Mouse (Mus musculus): Measurements from ENCODE around the gene Runx2.

Gene Runx2

DNA sequence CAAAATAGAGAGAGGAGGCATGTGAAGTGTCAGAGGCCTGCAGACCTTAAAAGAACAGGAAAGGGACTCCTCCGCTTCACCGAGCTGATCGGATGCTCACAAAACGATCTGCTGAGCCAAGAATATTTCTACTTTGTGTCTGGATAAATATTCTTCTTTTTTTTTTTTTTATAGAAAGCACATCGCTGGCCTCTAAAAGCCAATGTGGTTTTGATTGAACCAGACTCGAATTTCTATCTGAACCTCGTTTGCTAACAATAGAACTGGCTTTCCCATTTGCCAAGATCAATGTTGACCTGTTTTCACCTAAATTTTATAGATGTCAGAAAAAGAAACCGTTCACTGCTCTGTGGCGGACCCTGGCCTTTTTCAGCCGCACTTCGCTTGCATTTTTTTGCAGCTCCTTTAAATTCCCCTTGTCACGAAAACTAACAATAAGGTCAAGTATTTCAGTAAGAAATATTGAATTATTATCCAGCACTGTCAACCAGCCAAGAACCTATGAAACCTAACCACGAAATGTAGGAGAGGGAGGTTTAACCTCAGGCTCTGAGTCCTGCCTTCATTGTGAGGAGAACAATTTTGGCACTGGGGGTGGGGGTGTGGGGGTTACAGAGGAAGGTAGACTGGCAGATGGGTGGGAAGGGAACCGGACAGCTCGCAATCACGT lies 222.4 kb downstream of the Runx2 start:
- CTCF ChIA-PET, result no interaction called here
- POLR2A ChIA-PET, result no interaction called here

DNA sequence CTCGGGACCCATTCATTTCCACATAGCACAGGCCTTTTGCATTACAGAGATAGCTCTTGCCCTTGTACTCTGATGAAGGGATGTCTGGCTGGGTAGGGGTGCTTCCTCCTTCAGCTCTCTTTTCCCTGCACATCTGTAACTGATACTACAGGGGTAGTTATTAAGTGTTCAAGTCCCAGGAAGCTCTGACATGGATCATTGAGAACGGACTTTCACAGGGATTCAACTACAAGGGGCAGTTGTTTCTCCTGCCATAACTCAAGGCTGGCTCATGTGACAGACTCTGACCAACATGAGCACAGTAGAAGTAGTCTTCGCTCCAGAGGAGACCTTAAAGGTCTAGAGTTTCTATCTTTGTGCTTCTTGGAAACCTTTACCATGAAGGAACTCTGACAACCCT lies 226.1 kb downstream of the Runx2 start:
- ChIA-PET CTCF (no interaction called here), POLR2A (interaction anchor here in 1 of 4 experiments (0.6 kb wide), 1 partner anchor 252 kb away, joined by 3 read pairs; no protein-coding TSS in a partner anchor)

DNA sequence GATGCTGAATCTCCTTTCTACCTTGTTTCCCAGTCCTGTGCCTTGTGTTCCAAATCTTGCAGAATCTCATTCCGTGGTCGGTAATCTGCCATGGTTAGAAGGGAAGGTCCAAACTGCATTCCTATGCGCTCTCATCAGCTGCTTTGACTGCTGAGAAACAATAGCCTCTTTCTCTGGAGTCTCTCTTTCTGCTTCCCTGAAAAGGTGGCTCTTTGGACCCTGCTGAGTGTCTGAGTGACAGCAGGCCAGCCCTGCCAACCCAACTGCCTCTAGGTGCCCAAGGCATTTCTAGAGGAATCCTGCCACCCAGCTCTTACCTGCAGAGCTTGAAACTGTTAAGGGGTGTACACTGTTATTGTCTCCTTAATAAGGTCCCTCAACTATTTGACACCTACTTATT lies 226.6 kb downstream of the Runx2 start:
- ChIA-PET POLR2A (interaction anchor here in 1 of 4 experiments (0.6 kb wide), 1 partner anchor 251 kb away, joined by 3 read pairs; no protein-coding TSS in a partner anchor), CTCF (no interaction called here)

DNA sequence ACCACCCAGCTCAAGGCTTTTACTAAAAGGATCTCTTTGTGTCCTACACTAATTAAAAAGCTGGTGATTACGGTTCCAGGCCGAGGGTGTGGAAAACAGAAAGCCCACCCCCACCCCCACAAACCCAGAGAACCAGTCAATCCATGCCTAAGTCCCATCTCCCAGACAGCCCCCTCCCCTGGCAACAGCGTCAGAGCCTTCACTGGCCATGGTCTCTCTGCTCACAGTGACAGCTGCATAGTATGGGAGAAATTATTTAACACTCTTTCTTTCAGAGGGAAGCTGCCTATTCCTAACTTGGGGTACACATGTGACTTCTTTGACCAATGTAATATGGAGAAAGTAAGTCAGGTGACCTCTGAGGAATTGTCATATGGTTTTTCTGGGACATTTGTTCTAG lies 228.4 kb downstream of the Runx2 start:
- POLR2A ChIA-PET, result no interaction called here

DNA sequence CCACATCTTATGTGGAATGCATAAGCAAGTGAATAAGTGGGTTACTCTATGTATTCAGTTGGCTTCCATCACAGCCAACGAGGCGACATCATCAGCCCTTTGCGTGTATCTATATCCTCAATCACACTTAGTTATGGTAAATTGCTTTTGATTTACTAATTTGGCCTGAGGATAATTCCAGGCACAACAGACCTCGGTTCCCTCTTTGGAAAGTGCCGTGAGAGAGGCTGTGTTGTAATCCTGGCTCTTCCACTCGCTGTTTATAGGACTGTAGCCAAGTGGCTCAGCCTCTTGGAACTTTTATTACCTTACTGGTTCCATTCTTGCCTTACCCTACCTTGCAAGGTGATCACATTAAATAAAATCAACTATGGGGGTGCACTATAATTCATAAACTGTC lies 229.8 kb downstream of the Runx2 start:
- ChIA-PET POLR2A (no interaction called here), CTCF (no interaction called here)

More for the DNA sequence above, 228.4 kb downstream of the Runx2 start:
- CTCF ChIA-PET, result no interaction called here

DNA sequence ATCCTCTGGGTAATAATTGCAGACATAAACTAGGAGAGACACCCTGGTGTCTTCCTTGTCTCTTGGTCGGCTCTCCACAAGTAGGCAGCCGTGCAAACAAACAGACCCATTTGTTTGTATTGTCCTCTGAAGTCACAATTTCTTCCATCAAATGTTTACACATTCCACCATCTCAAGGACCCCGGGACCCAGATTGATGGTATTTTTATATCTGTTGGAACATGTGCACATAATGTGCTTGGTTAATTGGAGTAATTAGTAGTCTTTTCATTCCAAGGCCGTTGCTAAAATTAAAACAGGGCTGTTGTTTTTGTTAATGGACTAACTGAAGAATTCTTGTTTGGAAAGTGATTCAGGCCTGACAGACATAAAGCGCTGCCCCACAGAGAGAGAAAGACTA lies 236.8 kb downstream of the Runx2 start:
- ChIA-PET CTCF (no interaction called here), POLR2A (interaction anchor here in 1 of 4 experiments (0.6 kb wide), 1 partner anchor 251 kb away, joined by 3 read pairs; no protein-coding TSS in a partner anchor)

DNA sequence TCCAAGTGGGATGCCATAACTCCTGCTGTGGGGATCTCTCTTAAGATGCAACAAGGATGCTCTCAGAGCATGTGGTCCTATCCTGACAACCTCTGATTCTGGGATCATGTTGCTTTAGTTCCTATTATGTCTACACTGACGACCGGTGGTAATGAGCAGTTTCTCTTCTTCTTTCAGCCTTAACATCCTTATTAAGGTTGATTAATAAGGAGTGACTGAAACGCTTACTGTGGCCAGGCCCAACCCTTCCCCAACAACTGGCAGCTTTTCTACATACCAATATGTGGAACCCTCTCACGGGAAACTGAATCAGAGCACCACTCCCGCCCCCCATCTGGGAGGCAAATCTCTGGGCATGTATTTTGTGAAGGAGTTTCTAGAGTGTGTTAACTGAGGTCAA lies 243.7 kb downstream of the Runx2 start:
- ChIA-PET CTCF (no interaction called here), POLR2A (no interaction called here)

DNA sequence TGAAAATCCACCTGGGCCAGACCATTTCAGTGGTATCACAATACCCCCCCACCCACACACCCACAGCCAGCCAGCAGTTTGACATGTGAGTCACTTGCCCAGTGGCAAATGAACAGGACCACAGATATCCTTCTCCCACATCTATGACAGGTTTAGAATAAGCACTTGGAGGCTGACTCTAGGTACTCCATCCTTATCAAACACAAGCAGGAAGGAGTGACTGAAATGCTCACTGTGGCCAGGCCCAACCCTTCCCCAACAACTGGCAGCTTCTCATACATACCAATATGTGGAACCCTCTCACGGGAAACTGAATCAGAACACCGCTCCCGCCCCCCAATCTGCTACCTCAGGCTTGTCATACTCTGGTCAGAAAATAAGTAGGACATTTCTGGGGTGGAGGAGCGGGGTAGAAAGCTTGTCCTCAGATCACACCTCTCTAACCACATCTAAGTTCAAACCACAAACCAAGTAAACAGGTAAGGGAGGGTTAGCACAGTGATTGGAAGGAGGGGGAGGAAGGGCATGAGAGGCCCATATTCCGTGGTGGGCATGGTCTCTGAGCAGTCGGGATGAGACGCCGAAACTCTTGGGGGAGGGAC lies 245.5 kb downstream of the Runx2 start:
- ChIA-PET CTCF (no interaction called here), POLR2A (no interaction called here)

DNA sequence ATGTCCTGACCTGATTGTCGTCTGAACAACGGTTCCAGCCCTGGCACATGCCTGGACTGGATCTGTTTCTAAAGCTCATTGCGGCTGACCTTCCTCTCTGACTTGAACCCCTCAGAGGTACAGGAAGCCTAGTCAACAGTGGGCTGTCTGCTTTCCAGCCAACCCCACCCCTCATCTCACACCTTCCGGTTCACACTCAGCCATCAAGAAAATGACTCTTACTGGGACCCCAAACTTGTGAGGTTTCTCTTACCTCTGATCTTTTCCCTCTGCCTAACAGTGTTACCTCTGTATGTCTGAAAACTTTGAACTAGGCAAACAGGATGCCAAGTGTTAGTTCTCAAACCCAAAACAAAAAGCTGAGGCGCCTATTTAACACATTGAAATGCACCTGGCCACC lies 247.6 kb downstream of the Runx2 start:
- CTCF ChIA-PET, result no interaction called here
- POLR2A ChIA-PET, result no interaction called here

DNA sequence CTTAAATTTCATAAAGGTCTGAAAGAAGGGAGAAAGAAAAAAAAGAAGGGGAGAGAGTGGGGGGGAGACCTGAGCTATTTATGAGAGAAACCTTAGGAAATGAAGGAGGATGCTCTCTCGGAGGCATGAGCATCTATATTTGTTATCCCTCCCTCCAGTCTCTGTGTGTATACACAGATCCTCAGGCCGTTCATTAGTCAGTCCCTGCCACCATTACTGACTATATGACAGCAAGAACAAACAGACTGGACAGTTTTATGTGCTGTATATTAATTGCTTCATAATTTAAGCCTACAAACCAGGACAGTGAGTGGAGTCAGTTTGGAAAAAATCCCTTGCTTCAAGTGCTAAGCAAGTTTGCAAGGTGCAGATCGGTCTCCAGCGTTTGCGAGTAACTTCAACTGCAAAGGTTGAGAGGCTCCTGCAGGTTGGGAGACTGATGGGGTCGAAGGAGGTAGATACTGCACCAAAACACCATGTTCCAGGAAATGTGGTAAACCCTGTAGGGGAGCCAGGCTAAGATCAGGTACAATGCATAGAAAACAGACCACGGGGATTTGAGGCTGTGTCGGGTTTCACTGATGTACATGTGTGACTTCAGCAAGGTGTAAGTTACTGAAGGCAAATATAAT lies 248.6 kb downstream of the Runx2 start:
- POLR2A ChIA-PET, result no interaction called here
- CTCF ChIA-PET, result no interaction called here

DNA sequence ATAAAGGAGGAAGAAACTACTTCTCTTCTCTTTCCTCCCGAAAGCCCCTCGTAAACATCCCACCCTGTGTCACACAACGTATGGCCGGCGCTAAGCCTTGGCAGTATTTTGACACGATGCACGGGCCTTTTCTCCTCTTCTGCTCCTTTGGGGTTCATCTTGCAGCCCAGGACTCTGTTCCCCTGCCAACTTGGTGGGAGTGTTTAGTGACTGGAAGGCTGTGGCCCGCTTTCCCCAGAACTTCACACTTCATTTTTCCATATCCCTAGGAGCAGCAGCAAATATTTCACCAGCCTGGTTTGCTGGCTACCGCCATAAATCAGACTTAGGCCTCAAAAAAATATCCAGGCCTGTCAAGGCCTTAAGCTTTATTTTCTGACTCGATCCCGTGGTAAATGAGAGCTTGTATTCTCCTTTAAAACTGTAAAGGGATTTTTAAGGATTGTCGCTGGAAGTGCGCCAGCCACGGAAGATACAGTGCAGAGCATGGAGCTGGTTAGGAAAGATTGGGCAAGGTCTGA lies 249.2 kb downstream of the Runx2 start:
- CTCF ChIA-PET, result no interaction called here
- POLR2A ChIA-PET, result no interaction called here

DNA sequence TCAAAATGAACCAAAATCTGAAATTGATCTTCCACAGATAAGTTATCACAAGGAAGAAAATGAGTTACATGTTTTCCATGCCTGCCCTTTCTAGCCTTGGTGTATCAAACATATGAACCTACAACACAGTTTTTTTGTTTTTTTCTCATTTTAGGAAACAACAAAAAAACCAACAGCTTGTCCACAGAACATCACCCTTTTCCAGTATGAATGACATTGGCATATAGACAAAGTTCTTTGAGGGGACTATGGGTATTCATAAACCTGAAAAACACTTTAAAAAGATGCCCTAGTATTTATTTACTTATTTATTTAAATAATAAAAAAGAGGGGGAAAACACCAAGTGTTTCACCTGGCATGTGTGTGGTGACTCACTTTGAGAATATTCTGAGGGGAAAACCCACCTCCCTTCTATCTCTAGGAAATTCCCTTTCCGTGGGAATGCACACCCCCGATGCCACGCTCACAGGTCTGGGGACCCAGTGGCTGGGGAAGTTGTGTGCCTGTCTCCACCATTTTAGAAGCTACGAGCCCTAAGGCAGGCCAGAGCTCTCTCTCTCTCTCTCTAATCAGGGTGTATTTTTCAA lies 249.9 kb downstream of the Runx2 start:
- ChIA-PET CTCF (no interaction called here), POLR2A (no interaction called here)

DNA sequence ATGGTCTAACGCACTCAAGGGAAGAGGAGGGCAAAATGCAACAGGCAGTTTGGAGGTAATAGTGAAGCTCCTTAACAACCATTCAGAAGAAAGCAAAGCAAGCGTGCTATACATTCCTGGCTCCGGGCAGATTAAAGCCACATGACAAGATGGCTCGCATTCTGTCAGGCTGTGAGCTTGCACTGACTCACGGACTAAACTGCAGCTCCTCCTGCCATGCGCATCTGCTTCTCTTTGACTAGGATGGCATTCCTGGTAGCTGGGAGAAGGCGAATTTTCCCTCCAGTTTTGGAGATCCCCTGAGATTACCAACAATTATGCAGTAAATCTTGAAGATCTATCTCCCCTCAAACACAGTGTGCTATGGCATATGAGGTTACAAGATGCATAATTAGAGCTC lies 254.6 kb downstream of the Runx2 start:
- ChIA-PET POLR2A (interaction anchor here in 1 of 4 experiments (1.0 kb wide), 1 partner anchor 12 kb away, joined by 3 read pairs; no protein-coding TSS in a partner anchor), CTCF (no interaction called here)

DNA sequence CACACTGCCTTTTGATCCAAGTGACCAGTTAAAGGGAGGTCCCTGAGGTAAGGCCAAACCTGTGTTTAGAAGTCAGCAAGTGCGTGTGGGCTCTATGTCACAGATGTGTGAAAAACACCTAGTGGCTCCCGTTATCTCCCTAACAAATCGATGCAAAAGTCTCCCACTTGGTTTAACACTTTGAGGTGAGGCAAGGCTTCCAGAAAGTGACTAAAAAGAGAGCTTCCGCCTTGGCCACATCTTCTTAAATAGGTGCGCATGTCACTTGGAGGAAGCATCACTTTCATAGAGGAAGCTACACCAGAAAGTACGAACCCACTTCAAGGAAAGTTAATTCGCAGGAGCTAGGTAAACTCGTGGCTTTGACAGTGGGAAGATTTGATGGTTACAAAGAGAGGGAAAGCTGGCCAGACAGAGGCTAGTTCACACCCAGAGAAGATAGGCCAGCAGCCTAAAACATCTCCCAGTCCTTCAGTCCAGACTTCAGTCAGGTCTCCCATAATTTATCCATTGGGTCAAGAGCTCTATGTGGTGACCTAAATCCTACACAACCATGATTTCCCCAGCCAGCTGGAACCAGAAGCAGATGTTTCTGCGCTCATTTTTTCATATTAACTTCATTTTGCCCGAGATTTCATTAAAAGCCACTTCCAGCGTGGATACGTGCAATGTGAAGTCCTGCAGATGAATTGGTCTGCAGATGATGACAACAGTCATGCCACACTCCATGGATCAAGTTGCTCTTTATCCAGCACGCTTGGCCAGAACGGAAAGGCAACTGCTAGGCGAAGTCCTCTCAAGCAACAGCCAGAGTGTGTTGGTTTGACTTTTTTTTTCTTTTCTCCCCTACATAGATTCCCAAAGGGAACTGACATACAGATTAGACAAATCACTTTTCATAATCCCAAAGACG lies 257.1 kb downstream of the Runx2 start:
- ChIA-PET POLR2A (no interaction called here), CTCF (no interaction called here)

DNA sequence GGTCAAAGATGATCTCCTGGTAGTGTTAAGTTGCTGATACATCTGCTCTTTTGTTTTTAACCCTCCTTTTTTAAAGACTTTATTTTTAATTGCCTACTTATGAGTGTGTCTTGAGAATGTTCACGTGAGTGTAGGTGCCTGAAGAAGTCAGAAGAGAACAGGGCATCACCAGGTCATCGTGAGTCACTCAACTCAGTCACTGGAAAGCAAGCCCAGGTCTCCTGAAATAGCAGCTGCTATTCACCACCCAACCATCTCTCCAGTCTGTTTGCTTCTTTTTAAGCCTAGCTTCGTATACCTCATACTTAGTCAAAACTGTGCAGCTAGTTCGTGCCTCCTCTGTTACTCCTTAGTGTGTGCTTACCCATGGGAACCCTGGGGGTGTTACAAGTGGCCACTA lies 259.7 kb downstream of the Runx2 start:
- POLR2A ChIA-PET, result no interaction called here

DNA sequence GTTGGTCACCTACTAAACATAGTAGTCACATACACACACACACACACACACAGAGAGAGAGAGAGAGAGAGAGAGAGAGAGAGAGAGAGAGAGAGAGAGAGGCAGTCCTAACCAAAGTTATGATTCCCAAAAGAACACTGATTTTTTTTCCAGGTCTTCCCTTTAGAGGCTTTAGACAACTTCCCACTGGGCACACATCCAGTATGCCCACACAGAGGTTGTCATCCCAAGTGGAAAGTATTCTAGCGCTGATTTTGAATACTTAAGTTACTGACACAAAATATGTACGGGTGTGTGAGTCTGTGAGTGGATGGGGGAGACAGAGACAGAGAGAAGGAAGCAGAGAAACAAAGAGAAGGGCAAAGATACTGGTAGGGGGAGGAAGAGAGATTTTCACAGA lies 265.0 kb downstream of the Runx2 start:
- ChIA-PET POLR2A (no interaction called here), CTCF (no interaction called here)

More for the DNA sequence above, 259.7 kb downstream of the Runx2 start:
- CTCF ChIA-PET, result interaction anchor here in 1 of 4 experiments (0.7 kb wide), 1 partner anchor 11 kb away, joined by 4 read pairs; no protein-coding TSS in a partner anchor

DNA sequence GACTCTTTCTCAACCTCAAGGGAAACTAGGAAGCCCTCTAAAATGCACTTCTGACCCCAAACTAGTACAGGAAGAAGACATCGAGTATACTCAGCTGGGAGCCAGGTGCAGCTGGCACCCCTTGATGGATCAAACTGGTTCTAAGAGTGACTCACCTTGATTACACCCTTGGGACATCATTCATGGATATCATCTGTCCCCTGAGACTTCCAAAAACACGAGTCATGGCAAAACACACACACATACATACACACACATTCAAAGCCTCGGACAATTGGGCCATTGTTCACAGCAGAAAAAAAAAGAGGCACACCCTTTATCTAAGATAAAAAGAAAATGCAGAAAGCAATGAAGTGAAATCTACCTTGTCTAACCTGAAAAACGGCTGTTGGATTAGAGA lies 266.7 kb downstream of the Runx2 start:
- CTCF ChIA-PET, result no interaction called here
- POLR2A ChIA-PET, result no interaction called here

DNA sequence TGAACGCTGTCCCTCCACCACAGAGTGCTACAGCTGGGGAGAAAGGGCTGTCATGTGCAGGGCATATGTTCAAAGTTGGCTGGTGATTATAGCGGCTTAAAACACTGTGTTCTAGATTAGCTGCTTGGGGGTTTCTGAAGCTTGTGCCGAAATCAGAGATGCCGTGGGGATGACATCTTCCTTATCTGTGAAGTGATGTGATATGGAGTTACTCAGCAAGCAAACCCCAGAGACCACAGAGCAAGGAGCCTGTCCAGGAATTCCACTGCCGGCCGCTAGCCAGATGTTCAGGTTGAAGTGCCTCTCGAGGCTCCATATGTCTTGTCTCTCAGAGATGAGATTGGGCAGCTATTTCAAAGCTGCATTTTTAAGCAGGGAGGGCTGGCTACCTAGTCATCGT lies 267.8 kb downstream of the Runx2 start:
- CTCF ChIA-PET, result no interaction called here

DNA sequence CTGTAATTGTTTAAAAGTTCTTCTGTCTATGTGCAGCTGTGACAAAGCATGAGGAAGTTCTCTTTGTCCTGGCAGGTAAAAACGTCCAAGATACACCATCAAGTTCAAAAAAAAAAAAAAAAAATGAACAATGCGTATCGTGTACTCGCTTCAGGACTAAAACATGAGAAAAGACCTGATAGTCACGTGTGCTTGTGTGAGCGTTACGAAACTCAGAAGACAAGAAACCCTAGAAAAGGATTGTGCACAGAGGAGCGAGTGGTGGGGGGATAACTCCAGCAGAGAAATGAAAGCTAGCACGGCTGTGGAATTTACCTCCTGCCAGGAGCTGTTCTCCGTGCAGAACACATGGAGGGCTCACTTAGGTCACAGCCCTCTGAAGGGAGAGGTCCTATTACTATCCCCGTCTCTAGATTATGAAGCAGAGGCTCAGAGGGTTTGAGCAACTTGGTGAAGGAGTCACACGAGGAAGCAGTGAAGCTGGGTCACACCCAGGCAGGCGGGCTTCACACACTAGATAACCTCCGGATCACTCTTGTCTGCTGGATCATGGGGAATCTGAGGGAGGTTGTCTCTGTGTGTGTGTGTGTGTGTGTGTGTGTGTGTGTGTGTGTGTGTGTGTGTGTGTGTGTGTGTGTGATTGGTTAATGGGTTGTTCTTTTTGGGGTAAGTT lies 269.3 kb downstream of the Runx2 start:
- ChIA-PET CTCF (no interaction called here), POLR2A (interaction anchor here in 2 of 4 experiments (0.7 kb wide), 2 partner anchors 172 to 353 kb away, joined by 3 to 4 read pairs; no protein-coding TSS in a partner anchor)

More for the DNA sequence above, 267.8 kb downstream of the Runx2 start:
- POLR2A ChIA-PET, result no interaction called here
